Mouse (Mus musculus): ENCODE measurements around the gene Tenm4. TPM values are rescaled to one million over a fixed set of nuclear protein-coding genes. Genes with fewer than 3 reads are reported as not detected.

Tenm4 gene
- total RNA-seq, 2 experiments from 2014 or later = 127 to 178 TPM

DNA sequence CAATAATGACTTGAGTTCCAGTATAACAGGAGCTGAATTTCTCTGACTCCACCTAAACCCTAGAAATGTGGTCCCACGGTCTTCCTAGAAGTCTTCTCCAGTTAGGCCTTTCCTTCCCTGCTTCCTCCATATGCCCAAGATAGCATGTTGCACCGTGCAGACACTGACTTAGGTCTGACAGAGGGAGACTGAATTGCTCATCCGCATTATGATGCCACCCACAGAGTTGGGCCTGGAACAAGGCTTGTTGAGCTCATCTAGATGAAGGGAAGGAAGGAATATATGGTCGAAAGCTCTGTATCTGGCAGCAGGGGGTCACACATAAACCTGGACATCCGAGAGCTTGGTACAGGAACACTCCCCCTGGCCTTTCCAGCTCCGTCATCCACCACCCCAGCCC is 267.3 kb downstream of the Tenm4 start:
- DNase-seq (ENCODE audit: low spot score in 2 of 2) = peak; percentile 47 to 57

DNA sequence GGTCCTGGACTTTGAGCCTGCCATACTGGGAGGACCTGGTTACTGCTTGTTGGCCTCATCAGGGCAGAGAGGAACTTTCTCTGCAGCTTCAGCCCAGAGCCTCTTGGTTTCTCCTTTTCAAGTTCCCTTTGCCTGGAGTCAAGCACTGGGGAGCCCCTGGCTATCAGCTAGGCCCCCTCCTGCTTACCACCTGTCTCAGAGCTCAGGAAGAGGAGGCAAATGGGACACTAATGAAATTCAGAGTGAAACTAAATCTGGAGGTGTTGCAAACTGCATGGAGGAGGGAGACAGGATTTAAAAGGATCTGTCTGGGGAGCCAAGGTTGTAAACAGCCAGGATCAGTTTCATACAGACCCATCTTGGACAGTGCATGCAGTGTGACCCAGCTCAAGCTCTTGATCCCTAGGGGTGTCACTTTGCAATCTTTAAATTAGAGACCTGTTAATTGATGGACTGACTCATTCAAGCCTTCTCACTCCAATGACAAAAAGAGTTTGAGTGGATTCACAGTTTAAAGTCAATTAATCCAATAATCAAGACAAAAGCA is 269.2 kb downstream of the Tenm4 start:
- intact Hi-C loops (cut with DNase I) = no loop called here
- peak in 1 of 2 experiments; percentile 29 for DNase-seq (ENCODE audit: low spot score in 2 of 2)

More for the DNA sequence above, 267.3 kb downstream of the Tenm4 start:
- intact Hi-C loops (cut with DNase I) = no loop called here

DNA sequence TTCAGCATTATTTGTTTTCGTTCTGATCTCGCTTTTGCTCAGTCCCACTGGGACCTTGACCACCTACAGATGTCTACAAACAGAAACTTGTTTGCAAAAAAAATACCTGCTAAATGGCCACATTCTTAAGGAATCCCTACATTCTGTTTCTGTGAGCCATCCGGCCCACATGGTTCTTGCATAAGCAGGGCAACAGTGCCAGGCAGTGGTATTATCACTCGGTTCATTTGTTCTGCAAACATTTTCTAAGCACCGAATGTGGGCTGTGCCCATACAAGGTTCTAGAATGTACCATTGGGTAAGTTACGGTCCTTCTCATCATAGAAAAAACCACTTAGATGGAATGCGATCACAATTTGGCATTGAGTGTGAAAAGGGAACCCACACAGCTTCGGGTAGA is 274.7 kb downstream of the Tenm4 start:
- DNase-seq (ENCODE audit: low spot score in 2 of 2) = peak; percentile 45 to 46
- intact Hi-C loops (cut with DNase I) = no loop called here

DNA sequence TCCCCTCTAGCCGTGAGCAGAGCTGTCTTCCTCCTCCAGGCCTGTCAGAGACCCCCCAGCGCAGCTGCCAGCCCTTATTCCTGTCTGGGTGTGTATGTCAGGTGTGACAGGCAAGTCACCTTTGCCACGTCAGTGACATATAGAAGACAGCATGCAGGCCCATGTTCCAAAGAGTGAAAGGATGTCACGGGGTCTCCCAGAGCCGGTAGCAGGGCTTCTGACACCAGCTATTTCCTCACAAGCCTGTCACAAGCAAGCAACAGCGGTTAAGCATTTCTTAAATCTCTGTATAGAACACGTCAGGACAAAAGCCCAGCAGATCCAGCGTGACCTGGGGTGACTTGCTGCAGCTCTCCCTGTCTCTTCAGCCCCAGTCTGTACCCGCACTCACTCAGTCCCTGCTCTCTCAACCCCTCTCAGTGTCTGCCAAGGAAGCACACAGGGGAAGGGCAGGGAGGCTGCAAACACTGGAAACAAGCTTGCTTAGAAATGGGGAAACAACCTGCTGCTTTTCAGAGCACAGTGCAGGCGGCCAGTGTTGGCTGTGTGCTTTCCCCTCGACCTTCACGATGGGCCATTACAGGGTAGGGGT is 276.9 kb downstream of the Tenm4 start:
- DNase-seq (ENCODE audit: low spot score in 2 of 2) = no peak
- intact Hi-C loops (cut with DNase I) = no loop called here

DNA sequence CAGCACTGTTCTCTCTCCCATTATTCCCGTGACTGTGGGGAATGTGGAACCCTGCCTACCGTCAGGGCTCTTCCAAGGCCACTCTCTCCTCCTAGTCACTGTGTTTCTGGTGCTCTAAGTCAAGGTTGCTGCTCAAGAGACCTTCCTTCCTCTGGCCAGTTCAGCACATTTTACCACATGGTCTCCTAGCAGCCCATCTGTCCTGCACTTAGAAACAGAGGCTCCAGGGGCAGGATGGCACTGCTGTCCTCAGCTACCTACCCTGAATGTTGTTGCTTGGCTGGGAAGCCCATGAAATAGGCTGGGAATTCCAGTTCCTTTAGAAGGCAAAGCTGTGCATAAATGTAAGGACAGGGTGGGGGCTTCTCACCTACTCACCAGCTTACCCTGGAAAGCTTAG is 284.9 kb downstream of the Tenm4 start:
- intact Hi-C loops (cut with DNase I) = no loop called here
- no peak for DNase-seq (ENCODE audit: low spot score in 2 of 2)

DNA sequence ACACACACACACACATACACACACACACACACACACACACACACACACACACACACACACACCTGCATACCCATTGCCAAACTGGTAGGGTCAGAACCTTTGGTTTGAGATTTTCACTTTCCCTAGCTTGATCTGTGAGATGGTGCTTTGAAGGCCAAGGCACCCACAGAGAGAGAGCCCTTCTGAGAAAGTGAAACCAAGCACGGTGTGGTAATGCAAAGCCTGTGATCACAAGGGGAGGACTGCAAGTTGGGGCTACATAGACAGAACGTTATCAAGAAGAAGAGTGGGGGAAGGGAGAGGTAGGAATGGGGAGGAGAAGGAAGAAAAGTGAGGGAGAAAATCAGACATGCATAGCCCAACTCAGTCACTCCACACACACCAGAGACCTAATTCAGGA is 285.6 kb downstream of the Tenm4 start:
- intact Hi-C loops (cut with DNase I) = no loop called here
- no peak for DNase-seq (ENCODE audit: low spot score in 2 of 2)

DNA sequence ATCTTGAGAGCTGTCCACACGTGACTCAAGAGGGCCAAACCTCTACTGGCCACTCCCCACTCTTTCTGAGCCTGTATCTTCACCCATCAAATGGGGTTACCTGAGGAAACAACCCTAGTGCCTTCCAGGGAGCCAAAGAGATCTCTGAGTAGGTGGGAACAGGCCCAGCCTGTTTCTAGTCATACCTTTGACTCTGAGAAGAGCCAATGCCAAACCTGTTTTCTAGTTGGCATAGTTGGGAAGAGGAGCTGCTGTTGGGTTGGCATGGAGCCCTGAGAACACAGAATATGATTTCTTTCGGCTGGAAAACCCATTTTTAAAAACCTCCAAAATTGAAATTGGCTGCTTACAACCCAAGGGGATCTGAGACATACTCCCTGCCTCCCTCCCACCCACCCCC is 286.8 kb downstream of the Tenm4 start:
- DNase-seq (ENCODE audit: low spot score in 2 of 2) = peak in 1 of 2 experiments; percentile 46
- intact Hi-C loops (cut with DNase I) = no loop called here

DNA sequence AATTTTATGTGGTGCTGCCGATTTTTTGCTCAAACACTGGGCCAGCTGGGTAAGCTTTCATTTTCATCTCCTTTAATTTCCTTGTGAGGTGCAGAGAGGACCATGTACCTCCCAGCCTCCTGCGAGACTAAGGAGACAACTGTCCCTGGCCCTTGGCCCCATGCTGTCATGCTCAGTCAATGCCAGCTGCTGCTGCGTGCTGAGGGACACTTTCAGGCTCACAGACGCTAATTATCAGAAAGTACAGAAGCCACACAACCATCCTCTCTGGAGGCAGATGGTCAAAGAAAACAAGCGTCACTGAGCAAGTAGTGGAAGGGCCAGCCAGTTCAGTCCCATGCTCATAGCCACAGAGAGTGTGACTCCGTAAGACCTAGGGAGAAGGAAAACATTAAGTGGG is 287.9 kb downstream of the Tenm4 start:
- no peak for DNase-seq (ENCODE audit: low spot score in 2 of 2)
- intact Hi-C loops (cut with DNase I) = no loop called here

DNA sequence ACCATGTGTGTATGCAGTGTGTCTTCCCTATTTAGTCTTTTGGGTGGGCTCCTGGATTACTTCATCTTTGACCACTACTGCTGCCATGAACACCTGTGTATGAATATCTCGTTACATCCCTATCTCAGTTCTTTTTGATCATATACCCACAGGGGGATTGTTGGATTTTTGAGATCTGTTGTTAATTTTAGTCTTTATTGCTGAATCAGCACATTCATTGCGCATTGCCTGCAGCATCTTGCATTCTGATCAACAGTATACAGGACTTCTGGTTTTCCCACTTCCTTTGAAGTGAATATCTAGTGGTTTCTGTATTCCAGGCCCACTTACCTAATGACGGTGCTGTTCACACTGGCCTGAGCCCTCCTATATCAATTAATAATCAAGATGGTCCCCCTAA is 295.7 kb downstream of the Tenm4 start:
- intact Hi-C loops (cut with DNase I) = no loop called here

DNA sequence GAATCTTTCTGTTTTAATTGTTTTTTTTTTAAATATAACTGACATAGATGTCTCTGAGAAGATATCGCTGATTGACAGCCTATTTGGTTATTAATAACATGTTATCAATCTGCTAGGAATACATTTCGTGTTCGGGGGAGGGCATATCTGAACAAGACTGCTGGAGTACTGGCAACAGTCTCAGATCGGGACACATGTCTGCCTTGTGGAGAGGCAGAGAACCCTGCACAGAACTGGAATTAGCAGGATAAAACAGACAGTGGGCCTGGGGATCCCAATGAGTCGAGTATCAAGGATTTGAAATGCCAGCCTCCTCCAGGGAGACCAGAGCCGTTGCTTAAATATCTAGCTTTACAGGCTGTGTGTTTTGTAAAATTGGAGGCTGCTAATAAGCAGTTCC is 299.8 kb downstream of the Tenm4 start:
- intact Hi-C loops (cut with DNase I) = loop anchor here (5.0 kb wide), 1 partner anchor 259 kb away; no protein-coding TSS in a partner anchor
- DNase-seq (ENCODE audit: low spot score in 2 of 2) = no peak

More for the DNA sequence above, 295.7 kb downstream of the Tenm4 start:
- DNase-seq (ENCODE audit: low spot score in 2 of 2) = no peak

DNA sequence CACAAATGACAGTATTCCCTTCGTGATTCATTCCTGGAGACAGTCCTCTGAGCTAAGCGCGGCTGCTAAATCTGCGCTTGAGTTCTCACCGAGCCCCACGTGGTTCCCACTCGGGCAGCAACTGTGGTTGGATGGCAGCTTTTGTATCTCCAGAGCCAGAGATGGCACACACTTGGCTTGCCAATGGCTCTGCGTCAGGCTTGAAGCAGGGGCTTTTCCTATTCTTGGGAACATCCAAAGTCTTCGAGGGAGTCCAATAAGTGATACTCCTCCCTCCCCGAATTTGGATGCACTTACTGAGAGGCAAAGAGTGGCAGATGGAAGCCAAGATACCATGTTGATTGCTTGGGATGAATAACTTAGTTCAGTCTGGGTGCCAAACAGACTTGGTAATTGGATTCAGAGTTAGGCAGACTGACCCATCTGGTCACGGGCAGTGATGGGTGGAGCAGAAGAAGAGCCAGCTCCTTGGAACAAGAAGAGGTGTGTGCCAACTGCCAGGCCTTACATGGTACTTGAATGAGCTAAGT is 303.6 kb downstream of the Tenm4 start:
- peak; percentile 86 to 90 for DNase-seq (ENCODE audit: low spot score in 2 of 2)
- intact Hi-C loops (cut with DNase I) = loop anchor here (5.0 kb wide), 1 partner anchor 262 kb away; no protein-coding TSS in a partner anchor

DNA sequence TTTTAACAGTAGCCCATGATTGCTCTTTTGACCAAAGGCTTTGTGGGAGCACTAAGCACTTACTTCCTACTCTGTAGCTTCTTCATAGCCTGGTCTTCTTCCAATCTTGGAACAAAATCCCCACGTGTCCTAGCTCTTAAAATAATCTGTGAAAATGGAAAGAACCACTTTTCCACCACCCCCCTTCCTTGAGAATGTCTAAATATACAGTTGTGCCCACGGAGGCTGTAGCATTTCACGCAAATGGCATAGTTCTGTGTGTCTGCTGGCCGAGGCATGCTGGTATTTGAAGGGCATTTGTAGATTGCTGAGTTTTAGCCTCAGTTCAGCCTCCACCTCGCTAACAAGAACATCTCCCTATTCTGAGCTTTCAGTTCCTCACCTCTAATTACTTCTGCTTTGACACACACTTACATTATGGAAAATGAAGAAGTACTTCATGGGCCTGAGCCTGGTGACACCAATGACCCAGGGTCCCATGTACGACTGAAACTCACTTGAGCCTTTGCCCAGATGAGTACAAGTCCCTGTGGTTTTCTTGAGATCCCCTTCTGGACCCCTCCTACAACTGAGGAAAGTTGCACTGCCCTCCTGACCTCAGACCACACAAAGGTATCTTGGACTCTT is 306.1 kb downstream of the Tenm4 start:
- no peak for DNase-seq (ENCODE audit: low spot score in 2 of 2)
- intact Hi-C loops (cut with DNase I) = no loop called here

DNA sequence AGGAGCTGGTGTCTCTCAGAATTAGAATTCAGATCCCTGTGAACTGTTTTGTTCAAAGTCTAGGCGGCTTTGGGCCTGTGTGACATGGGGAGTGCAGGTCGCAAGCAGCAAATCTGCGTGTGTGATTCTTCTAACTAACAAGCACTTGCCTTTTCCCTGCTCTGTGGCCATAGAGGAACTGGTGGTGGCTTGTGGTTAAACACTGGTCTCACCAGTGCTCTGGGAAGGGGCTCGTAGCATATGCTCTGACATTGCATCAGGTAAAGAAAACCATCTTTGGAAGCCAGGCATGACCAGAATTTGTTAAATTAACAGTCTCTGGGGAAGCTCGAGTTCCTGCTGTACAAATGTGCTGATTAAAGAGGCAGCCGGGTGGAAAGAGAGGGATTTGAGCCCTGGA is 308.1 kb downstream of the Tenm4 start:
- intact Hi-C loops (cut with DNase I) = no loop called here
- DNase-seq (ENCODE audit: low spot score in 2 of 2) = no peak

DNA sequence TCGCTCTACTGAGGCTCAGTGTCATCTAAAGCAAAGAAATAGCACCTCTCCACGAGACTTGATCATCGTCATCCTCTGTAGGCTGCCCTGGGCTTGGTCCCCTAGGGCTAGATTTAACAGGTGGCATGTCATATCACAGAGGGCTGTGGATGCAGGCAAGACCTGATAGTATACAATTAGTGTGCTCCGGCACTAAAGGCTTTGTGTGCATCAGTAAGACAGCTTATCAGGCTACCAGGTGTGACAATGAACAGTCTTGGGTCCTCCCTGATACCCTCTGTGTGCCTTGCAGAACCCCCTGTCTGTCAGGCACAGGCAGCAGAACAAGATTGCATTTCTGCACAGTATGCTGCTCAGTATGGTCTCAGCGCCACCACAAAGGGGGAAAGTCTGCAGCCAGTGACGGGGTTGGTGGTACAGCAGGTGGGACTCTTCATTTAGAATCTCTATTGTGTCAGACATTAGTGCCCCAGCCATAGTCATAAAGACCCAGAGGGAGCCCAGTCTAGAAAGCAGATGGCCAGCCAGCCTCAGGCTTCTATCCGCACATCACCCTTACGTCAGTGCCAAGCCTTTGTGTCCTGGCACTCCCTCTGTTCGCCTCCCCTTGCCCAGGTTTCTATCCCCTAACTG is 309.4 kb downstream of the Tenm4 start:
- intact Hi-C loops (cut with DNase I) = no loop called here
- DNase-seq (ENCODE audit: low spot score in 2 of 2) = no peak

DNA sequence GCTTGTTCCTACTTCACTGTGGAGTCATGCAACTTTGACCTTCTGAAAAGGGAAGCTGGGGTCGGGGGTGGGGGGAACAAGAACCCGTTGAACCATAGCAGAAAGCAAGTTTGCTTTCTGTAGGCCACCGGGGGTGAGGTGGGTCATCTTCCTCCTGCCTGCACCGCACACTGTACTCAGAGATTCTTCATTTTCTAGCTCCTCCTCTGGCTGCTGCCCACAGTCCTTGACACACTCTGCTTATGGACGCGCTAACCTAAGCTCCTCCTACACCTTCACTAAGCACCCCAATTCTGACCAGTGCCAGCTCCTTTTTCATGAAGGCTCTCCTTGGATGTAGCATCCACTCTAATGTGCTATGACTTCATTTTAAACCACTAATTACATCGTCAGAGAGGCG is 311.9 kb downstream of the Tenm4 start:
- intact Hi-C loops (cut with DNase I) = no loop called here
- DNase-seq (ENCODE audit: low spot score in 2 of 2) = no peak

DNA sequence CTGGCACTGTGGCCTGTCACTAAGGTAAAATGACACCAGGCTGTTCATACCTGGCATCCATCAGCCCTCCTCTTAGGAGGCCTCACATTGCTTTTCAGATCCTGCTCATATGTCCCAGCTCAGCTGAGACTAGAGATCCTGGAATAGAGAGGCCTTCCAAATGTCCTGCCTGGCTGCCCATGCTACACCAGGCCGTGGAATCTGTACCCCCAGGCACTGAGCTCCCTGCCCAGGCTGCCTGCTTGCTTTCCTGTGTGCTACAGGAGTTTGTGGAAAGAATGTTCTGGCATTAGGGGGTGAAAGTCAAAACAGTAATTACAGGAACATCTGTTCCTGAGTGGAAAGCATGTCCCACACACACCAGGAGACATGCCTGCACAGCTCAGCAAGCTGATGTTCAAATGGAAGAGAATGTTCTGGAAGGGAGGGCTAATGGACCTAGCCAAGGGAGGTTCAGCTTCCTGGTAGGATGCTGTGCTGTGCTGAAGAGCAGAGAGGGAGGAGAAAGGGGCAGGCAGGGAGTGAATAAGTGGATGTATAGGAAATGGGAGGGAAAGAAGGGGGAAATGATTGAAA is 313.0 kb downstream of the Tenm4 start:
- no peak for DNase-seq (ENCODE audit: low spot score in 2 of 2)
- intact Hi-C loops (cut with DNase I) = no loop called here

DNA sequence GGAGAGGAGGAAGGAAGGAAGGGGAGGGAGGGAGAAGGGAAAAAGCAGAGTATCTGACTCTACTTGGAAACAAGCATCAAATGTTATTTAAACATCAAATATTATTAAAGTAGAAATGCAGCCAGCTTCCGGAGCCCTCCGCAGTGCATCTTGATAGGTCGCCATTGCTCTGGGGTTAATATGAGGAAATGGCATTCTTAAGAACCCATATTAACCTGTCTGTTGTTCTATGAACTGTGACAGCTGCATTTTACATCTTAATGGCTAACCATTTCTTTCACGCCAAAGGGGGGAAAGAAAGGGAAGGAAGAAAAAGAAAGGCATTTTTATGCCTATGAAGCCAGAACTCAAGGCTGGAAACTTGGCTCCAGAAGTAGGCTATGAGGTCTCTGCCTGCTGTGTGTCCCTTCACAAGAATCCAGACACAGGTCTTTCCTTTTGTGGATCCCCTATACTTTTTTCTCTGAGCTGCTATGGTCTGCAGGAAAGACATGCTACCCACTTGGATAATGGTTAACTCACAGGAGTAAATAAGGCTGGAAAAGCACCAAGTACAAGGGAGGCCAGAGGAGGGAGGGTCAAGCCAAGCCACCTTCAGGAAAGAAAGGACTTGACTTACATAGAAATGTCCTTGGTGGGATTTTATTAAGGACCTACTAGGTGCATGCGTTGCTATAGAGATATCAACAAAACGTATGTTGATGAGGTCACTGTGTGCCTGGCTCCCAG is 318.5 kb downstream of the Tenm4 start:
- intact Hi-C loops (cut with DNase I) = loop anchor here (5.0 kb wide), 1 partner anchor 277 kb away; no protein-coding TSS in a partner anchor
- no peak for DNase-seq (ENCODE audit: low spot score in 2 of 2)

DNA sequence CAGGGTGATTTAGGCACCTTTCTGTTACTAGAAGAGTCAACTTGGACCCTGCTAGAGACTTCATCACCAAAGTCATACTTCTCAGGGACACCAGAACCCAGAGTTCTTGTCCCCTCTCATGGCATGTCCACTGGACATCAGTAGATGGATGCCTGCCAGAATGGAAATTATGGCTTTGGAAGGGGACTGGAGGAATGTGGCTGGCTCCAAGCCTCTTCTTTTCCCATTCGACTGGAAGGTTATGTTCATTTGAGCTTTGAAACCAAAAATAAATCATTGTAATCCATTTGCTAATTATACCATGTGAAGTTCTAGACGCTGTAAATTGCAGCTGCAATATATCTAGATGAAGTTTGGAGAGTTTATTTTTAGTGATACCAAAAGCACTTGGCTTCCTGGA is 320.9 kb downstream of the Tenm4 start:
- DNase-seq (ENCODE audit: low spot score in 2 of 2) = no peak
- intact Hi-C loops (cut with DNase I) = loop anchor here (5.0 kb wide), 1 partner anchor 280 kb away; no protein-coding TSS in a partner anchor

DNA sequence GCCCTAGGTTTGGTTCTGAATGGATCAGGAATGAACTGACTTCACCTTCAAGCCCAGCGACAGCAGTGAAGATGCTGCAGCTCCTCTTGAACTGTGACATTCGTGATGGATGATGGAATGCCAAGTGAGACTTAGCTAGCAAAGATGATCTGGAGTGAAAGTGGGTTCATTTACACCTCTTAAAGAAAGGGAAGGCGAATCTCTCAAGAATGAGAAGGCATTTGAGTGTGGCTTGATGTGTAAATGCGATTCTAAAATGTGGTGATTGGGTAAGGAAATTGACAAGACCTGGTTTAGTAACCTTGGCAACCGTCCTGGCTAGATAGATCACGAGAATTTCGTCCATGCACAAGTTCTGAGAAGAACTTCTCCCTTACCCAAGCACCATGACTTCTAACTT is 321.6 kb downstream of the Tenm4 start:
- intact Hi-C loops (cut with DNase I) = loop anchor here (5.0 kb wide), 1 partner anchor 280 kb away; no protein-coding TSS in a partner anchor
- no peak for DNase-seq (ENCODE audit: low spot score in 2 of 2)
